Mouse (Mus musculus): Measurements from ENCODE around the gene Diexf.

DNA sequence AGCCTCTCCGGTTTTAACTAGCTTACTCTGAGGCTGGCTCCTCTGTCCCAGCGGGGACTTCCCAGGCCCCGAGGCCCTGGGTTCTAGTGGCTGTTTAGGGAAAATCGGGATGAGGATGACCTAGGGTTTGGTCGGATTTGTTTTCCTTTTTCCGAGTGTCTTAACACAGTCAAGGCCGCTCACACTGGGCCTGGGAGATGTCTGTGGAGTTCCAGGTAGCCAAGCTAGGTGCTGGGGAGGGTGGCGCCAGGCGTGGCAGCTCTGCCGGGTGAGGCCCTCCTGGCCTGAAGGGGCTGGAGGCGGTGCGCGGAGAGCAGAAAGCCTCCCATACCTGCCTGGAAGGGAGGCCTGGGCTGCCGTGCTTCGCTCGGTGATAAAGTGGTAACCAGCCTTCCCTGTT lies 23.5 kb upstream of the Diexf start:
- TF ChIP-seq CTCF (IDR thresholded peaks at IDR 0.05; ENCODE audit: insufficient read depth, low read depth, low read length) (no peak), POLR2A (IDR thresholded peaks at IDR 0.05; ENCODE audit: insufficient read depth, low read depth, low read length) (no peak)

All from olfactory bulb, adult 2 months (tissue).